In genomic region chr4:45163711-45164110, GRCm38 (mm10) we compare ENCODE assay signal across 7 mouse cellular contexts. TPM values are rescaled to one million over a fixed set of nuclear protein-coding genes. Genes with fewer than 3 reads are reported as not detected.
A peak's percentile ranks its signal among the peaks of the same experiment; 100 is the strongest.
DNase-seq lines count a peak whose midpoint lies in the region; ATAC-seq and TF ChIP-seq lines count a peak whose summit lies in the region.

No protein-coding gene starts in this region.

- no peak overlapping the region for H3K4me2 ChIP-seq in intestine, postnatal 0 days (replicated peaks; ENCODE audit: low read depth)
- H3K4me2 ChIP-seq in intestine, embryonic 15.5 days (replicated peaks), result no peak overlapping the region
- no peak overlapping the region for H3K4me2 ChIP-seq in CH12.LX (ENCODE audit: insufficient read depth, low read depth, poor library complexity, severe bottlenecking)
- H3K4me2 ChIP-seq in lung, postnatal 0 days (replicated peaks; ENCODE audit: low read depth, low read length), result no peak overlapping the region
- no peak overlapping the region for H3K4me2 ChIP-seq in midbrain, embryonic 11.5 days

- ATAC-seq in intestine, postnatal 0 days, result no peak
- ATAC-seq in intestine, embryonic 15.5 days, result no peak
- ATAC-seq in lung, postnatal 0 days, result no peak
- no peak for ATAC-seq in megakaryocyte, adult 5-6 weeks (ENCODE audit: poor library complexity, severe bottlenecking)
- ATAC-seq in midbrain, embryonic 11.5 days (ENCODE audit: low FRiP score), result no peak

- no peak for TF ChIP-seq POLR2A in CH12.LX (IDR thresholded peaks at IDR 0.05; ENCODE audit: low read depth, low read length)

- 3% methylated on average over 1 of the region's 1 CpGs for WGBS in intestine, postnatal 0 days
- WGBS in intestine, embryonic 15.5 days, result 14% methylated on average over 1 of the region's 1 CpGs
- WGBS in lung, postnatal 0 days, result 4% methylated on average over 1 of the region's 1 CpGs
- 29% methylated on average over 1 of the region's 1 CpGs for WGBS in midbrain, embryonic 11.5 days

- dilution Hi-C loops in CH12.LX (cut with MboI; ENCODE audit: extremely low pct_ligation_motif_present, extremely low pct_unique_long_range_greater_than_20kb, low sequenced_read_pairs), result no loop called here

- H3K79me2 ChIP-seq in CH12.LX (replicated peaks; ENCODE audit: control insufficient read depth, extremely low read depth, insufficient read depth, poor library complexity, severe bottlenecking), result no peaks in the 10 kb centered on the region

- no peaks in the 10 kb centered on the region for H3K36me3 ChIP-seq in intestine, postnatal 0 days (ENCODE audit: control insufficient read depth, insufficient read depth)
- no peaks in the 10 kb centered on the region for H3K36me3 ChIP-seq in intestine, embryonic 15.5 days
- no peaks in the 10 kb centered on the region for H3K36me3 ChIP-seq in CH12.LX (replicated peaks in 1 of 2; ENCODE audit: control insufficient read depth in 1 of 2, insufficient read depth in 1 of 2, low read length in 1 of 2)
- no peaks in the 10 kb centered on the region for H3K36me3 ChIP-seq in lung, postnatal 0 days (ENCODE audit: insufficient read depth, low read length)
- H3K36me3 ChIP-seq in midbrain, embryonic 11.5 days (ENCODE audit: control insufficient read depth, insufficient read depth, low read length), result no peaks in the 10 kb centered on the region

- H3K4me3 ChIP-seq in intestine, postnatal 0 days (ENCODE audit: low read depth, low read length), result no peak overlapping the region
- H3K4me3 ChIP-seq in intestine, embryonic 15.5 days (replicated peaks), result no peak overlapping the region
- no peak overlapping the region for H3K4me3 ChIP-seq in CH12.LX (replicated peaks in 1 of 3; ENCODE audit: low read depth in 2 of 3, low read length in 2 of 3, poor library complexity in 1 of 3)
- H3K4me3 ChIP-seq in lung, postnatal 0 days (ENCODE audit: low read depth, low read length), result no peak overlapping the region
- no peak overlapping the region for H3K4me3 ChIP-seq in midbrain, embryonic 11.5 days (ENCODE audit: low read depth, low read length)

- TF ChIP-seq EP300 in CH12.LX (IDR thresholded peaks at IDR 0.05; ENCODE audit: low read length), result no peak
- TF ChIP-seq EP300 in lung, postnatal 0 days (IDR thresholded peaks at IDR 0.05), result no peak

- no peaks in the 10 kb centered on the region for H3K4me1 ChIP-seq in intestine, postnatal 0 days (replicated peaks; ENCODE audit: control insufficient read depth, insufficient read depth, low read length)
- no peaks in the 10 kb centered on the region for H3K4me1 ChIP-seq in intestine, embryonic 15.5 days (replicated peaks)
- H3K4me1 ChIP-seq in CH12.LX (ENCODE audit: control insufficient read depth in 1 of 2, insufficient read depth in 2 of 2), result no peaks in the 10 kb centered on the region
- no peaks in the 10 kb centered on the region for H3K4me1 ChIP-seq in lung, postnatal 0 days (ENCODE audit: insufficient read depth, low read depth, low read length)
- H3K4me1 ChIP-seq in midbrain, embryonic 11.5 days (ENCODE audit: control insufficient read depth, insufficient read depth, low read length), result no peaks in the 10 kb centered on the region

- peak; percentile 73 for TF ChIP-seq CTCF in intestine, postnatal 0 days (IDR thresholded peaks at IDR 0.05; ENCODE audit: low read depth)
- peak; percentile 33 to 76 for TF ChIP-seq CTCF in CH12.LX (conservative IDR thresholded peaks at IDR 0.05 in 1 of 2, IDR thresholded peaks at IDR 0.05 in 1 of 2; ENCODE audit: low read depth in 2 of 2, low read length in 2 of 2)
- TF ChIP-seq CTCF in lung, postnatal 0 days (IDR thresholded peaks at IDR 0.05), result peak; percentile 73

- no peaks in the 10 kb centered on the region for H3K27me3 ChIP-seq in intestine, postnatal 0 days (replicated peaks; ENCODE audit: control insufficient read depth, insufficient read depth, low read length)
- no peaks in the 10 kb centered on the region for H3K27me3 ChIP-seq in intestine, embryonic 15.5 days (replicated peaks)
- H3K27me3 ChIP-seq in CH12.LX (replicated peaks), result no peaks in the 10 kb centered on the region
- no peaks in the 10 kb centered on the region for H3K27me3 ChIP-seq in lung, postnatal 0 days (replicated peaks; ENCODE audit: insufficient read depth, low read length)
- H3K27me3 ChIP-seq in midbrain, embryonic 11.5 days (ENCODE audit: control insufficient read depth, insufficient read depth, low read length), result no peaks in the 10 kb centered on the region

- H3K9me3 ChIP-seq in intestine, postnatal 0 days (ENCODE audit: control insufficient read depth), result no peaks in the 10 kb centered on the region
- no peaks in the 10 kb centered on the region for H3K9me3 ChIP-seq in intestine, embryonic 15.5 days
- H3K9me3 ChIP-seq in CH12.LX (replicated peaks; ENCODE audit: low read length), result no peaks in the 10 kb centered on the region
- H3K9me3 ChIP-seq in lung, postnatal 0 days (ENCODE audit: low read length), result no peaks in the 10 kb centered on the region
- H3K9me3 ChIP-seq in midbrain, embryonic 11.5 days (ENCODE audit: control insufficient read depth, low read length), result no peaks in the 10 kb centered on the region

- H3K27ac ChIP-seq in intestine, postnatal 0 days (ENCODE audit: low read depth, low read length), result no peak overlapping the region
- no peak overlapping the region for H3K27ac ChIP-seq in intestine, embryonic 15.5 days
- H3K27ac ChIP-seq in CH12.LX (ENCODE audit: insufficient read depth, low read depth), result no peak overlapping the region
- H3K27ac ChIP-seq in lung, postnatal 0 days (ENCODE audit: low read length), result no peak overlapping the region
- H3K27ac ChIP-seq in midbrain, embryonic 11.5 days (ENCODE audit: low read depth, low read length), result no peak overlapping the region

- in situ Hi-C loops in CH12.LX (cut with MboI; ENCODE audit: low pct_ligation_motif_present, low pct_unique_long_range_greater_than_20kb, low sequenced_read_pairs), result no loop called here

- DNase-seq in CH12.LX (ENCODE audit: extremely low read depth), result peak; percentile 41
- peak; percentile 57 for DNase-seq in MN1 (ENCODE audit: low spot score)
- peak; percentile 58 for DNase-seq in lung, postnatal 0 days (ENCODE audit: low spot score)
- DNase-seq in midbrain, embryonic 11.5 days (ENCODE audit: low spot score, missing footprints), result no peak

- TF ChIP-seq RAD21 in CH12.LX (IDR thresholded peaks at IDR 0.05; ENCODE audit: low read depth, low read length), result peak; percentile 45

- no peak overlapping the region for H3K9ac ChIP-seq in intestine, postnatal 0 days (ENCODE audit: low read depth, low read length)
- H3K9ac ChIP-seq in intestine, embryonic 15.5 days, result no peak overlapping the region
- no peak overlapping the region for H3K9ac ChIP-seq in CH12.LX (ENCODE audit: insufficient read depth, low read depth)
- H3K9ac ChIP-seq in lung, postnatal 0 days (replicated peaks; ENCODE audit: low read depth), result no peak overlapping the region
- H3K9ac ChIP-seq in midbrain, embryonic 11.5 days (ENCODE audit: low read length), result no peak overlapping the region

TF ChIP-seq in CH12.LX, 34 proteins besides CTCF, POLR2A, EP300 and RAD21:
- TF ChIP-seq JUND (conservative IDR thresholded peaks at IDR 0.05; ENCODE audit: low read depth, low read length), result no peak
- peak; percentile 79 for TF ChIP-seq SMC3 (IDR thresholded peaks at IDR 0.05; ENCODE audit: low read depth, low read length)
TF ChIP-seq in CH12.LX: peak in this region for 1.

RNA-seq across cellular contexts. Expression of gene Frmpd1, which starts 21.0 kb away (rescaled TPM):
- 0.18 and 0.20 TPM in 2 replicates for polyA plus RNA-seq in intestine, postnatal 0 days (2015; fragmentation: Nextera tagmentation; extraction: Ambion mirVana)
- 0.48 and 0.57 TPM in 2 replicates for polyA plus RNA-seq in intestine, embryonic 15.5 days (2015; fragmentation: Nextera tagmentation; extraction: Ambion mirVana)
- total RNA-seq in CH12.LX (2012; rRNA removed), result not detected in 2 replicates
- not detected in 2 replicates for total RNA-seq in CH12.LX (2014; rRNA removed)
- not detected in 2 replicates for polyA plus RNA-seq in CH12.LX (2012; ENCODE audit: insufficient read length, low read depth)
- 0.30 and 0.52 TPM in 2 replicates for polyA plus RNA-seq in lung, postnatal 0 days (2015; fragmentation: Nextera tagmentation; extraction: Ambion mirVana)
- not detected in 2 replicates for total RNA-seq in megakaryocyte, adult 5-6 weeks (2015)
- not detected in 2 replicates for total RNA-seq in megakaryocyte, adult 5-6 weeks (2017)
- 1.0 and 1.3 TPM in 2 replicates for polyA plus RNA-seq in midbrain, embryonic 11.5 days (2014; fragmentation: Nextera tagmentation; extraction: Ambion mirVana)

RNA-seq across cellular contexts. Expression of gene Tomm5, which starts 55.8 kb away (rescaled TPM):
- polyA plus RNA-seq in intestine, postnatal 0 days (2015; fragmentation: Nextera tagmentation; extraction: Ambion mirVana), result 256 and 274 TPM in 2 replicates
- 407 and 433 TPM in 2 replicates for polyA plus RNA-seq in intestine, embryonic 15.5 days (2015; fragmentation: Nextera tagmentation; extraction: Ambion mirVana)
- total RNA-seq in CH12.LX (2012; rRNA removed) (313 and 458 TPM in 2 replicates), CH12.LX (2014; rRNA removed) (845 and 877 TPM in 2 replicates)
- 321 and 339 TPM in 2 replicates for polyA plus RNA-seq in CH12.LX (2012; ENCODE audit: insufficient read length, low read depth)
- polyA plus RNA-seq in lung, postnatal 0 days (2015; fragmentation: Nextera tagmentation; extraction: Ambion mirVana), result 144 and 151 TPM in 2 replicates
- 97.0 and 98.6 TPM in 2 replicates for total RNA-seq in megakaryocyte, adult 5-6 weeks (2015)
- total RNA-seq in megakaryocyte, adult 5-6 weeks (2017), result 94.3 and 112 TPM in 2 replicates
- 166 and 185 TPM in 2 replicates for polyA plus RNA-seq in midbrain, embryonic 11.5 days (2014; fragmentation: Nextera tagmentation; extraction: Ambion mirVana)
